Mouse (Mus musculus) frontal cortex, postnatal 10 days (tissue): ENCODE results near the gene Pdzd7.
A peak's percentile ranks its signal among the peaks of the same experiment; 100 is the strongest.

Experiments
- DNase-seq, 2 experiments: peaks; one replicate each; pipeline ENCODE4 v3.0.0; 2022; ENCODE audit warnings: low spot score in 2 of 2, mixed read lengths in 1 of 2

Gene Pdzd7

GRCm38 (mm10) chr19:45045651-45046050 lies at the start of gene Pdzd7:
Gene Pdzd7, minus strand, starts transcription at chr19:45045717.
- no peak for DNase-seq

- no peak for DNase-seq
These were observed 36.5 kb upstream of the Pdzd7 start for GRCm38 (mm10) chr19:45081841-45082550.

DNA sequence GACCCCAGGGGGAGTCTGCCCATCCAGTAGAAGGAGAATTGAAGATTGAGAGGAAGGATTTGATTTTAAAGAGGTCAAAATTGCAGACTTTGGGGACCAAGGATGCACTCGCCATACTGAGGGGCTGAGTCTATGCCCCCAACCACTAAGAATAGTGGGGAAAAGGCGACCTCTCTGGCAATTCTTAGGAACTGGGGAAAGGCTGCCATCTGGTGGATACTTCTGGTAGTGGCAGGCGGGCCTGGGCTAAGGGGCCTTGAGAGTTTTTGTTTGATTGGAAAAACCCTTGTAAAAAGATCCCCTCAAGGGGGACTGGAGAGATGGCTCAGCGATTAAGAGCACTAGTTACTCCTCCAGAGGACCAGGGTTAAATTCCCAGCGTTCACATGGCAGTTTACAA lies 35.8 kb upstream of the Pdzd7 start:
- DNase-seq = peak in 1 of 2 experiments; percentile 50

- no peak for DNase-seq
These were observed 35.2 kb upstream of the Pdzd7 start for GRCm38 (mm10) chr19:45080711-45081110.

GRCm38 (mm10) chr19:45079769-45080515 lies 34.4 kb upstream of the Pdzd7 start:
- DNase-seq = no peak

GRCm38 (mm10) chr19:45078971-45079764 lies 33.7 kb upstream of the Pdzd7 start:
- DNase-seq = no peak

DNA sequence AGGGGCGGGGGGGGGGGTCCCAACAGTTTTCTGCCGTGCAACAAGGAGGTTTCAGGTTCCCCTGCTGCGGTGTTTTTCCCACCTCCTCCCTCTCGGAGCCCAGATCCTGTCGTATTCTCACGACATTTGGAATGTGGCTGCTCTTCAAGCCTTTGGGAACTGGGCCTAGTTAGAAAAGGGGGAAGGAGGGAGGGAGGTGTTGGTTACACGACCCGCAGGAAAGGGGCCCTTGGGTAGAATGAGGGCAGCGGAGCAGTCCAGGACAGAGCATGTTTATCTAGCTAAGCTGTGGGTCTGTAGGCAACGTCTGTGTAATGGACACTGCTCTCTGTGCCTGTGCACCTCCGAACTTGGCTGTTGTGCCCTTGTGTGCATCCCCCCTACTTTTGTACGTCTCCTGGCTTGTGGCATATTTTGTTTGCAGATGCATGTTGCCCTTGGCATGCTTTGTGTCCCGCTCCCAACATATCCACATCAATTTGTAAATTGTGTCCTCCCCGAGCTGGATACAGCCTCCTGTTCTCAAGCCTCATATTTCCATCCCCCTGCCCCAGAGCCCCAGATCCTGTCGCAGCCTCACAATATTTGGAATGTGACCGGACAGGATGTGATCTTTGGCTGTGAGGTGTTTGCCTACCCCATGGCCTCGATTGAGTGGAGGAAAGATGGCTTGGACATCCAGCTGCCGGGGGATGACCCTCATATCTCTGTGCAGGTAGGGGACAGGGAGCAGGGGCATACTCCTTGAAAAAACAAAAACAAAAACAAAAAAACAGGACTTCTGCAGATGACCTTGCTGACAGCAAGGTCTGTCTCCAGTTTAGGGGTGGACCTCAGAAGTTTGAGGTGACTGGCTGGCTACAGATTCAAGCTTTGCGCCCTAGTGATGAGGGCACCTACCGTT lies 32.5 kb upstream of the Pdzd7 start:
- DNase-seq = no peak

DNA sequence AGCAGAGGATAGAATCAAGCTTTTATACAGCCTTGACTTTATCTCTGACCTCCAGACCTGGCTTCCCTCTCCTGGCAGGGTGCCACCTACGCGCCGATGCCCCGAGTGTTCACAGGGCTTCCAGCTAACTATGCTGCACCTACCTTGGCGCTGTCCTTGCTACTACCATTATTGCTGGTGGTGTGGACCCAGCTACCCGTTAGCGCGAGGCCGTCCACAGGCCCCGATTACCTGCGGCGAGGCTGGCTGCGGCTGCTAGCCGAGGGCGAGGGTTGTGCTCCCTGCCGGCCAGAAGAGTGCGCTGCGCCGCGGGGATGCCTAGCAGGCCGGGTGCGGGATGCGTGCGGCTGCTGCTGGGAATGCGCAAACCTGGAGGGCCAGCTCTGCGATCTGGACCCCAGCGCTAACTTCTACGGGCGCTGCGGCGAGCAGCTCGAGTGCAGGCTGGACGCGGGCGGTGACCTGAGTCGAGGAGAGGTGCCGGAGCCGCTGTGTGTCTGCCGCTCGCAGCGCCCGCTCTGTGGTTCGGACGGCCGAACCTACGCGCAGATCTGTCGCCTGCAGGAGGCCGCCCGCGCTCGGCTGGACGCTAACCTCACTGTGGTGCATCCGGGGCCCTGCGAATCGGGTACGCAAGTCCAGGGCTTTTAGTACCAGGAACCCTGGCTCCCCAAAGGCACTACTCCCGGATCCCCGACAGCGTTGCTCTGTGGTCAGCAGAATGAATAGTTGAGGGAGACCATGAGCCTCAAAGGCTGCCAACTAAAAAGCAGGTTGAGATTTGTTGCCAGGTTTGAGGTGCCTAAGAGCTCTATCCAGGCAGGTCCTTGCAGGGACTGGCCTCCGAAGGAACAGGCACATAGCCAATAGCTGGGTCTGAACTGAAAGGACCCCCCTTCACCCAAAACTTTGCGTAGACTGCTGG lies 31.3 kb upstream of the Pdzd7 start:
- peak in 1 of 2 experiments; percentile 54 for DNase-seq

DNA sequence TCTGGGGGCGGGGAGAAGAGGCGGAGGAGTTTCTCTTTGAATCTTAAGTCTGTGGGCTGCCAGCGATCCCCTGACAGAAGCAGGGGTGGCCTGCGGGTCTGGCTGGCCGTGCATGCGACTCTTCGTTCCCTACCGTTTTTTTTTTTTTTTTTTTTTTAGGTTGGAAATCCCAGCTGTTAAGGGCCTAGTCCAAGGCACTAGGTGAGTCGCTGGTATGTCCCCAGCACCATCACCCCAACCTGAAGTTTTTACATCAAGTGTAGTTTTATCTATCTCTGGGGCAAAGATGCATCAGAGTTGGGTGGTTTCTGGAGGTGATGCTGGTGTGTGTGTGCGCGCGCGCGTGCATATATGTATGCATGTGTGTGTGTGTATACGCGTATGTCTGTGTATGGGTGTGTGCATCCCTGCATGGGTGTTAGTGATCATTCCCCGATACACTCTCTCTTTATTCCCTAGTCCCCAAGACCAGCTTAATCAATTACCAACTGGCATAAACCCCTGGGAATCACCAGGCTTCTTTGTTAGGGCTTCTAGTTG lies 30.6 kb upstream of the Pdzd7 start:
- no peak for DNase-seq

DNA sequence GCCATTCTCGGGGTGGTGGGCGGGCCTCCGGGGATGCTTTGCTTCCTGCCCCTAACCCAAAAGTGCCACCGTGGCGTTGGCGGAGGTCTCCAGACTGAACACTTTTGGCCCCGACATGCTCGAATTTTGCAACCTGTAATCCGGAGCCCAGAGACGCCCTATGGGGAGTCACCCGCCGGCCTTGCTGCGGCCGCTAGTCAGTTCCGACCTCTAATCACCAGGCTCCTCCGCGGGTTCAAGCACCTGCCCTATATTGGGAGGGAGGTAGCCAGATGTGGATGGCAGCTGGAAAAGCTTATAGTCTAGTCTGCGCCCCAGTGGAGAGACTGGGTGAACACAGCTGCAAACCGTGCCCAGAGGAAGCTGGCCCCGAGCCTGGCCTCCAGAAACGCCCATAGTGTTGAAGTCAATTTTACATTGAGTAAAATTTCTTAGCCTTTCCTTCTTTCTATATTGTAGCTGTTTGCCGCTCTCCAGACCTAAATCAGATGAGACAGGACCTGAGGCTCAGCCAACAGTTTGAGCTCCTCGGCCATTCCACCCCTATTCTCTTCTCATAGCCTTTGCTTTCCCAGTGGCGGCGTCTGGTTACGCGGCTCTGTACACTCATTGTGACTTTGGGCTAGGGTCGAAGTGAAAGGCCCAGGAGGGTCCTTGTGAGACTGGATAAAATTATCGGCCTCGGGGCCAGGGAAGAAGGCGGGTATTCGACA lies 30.0 kb upstream of the Pdzd7 start:
- DNase-seq = no peak

DNA sequence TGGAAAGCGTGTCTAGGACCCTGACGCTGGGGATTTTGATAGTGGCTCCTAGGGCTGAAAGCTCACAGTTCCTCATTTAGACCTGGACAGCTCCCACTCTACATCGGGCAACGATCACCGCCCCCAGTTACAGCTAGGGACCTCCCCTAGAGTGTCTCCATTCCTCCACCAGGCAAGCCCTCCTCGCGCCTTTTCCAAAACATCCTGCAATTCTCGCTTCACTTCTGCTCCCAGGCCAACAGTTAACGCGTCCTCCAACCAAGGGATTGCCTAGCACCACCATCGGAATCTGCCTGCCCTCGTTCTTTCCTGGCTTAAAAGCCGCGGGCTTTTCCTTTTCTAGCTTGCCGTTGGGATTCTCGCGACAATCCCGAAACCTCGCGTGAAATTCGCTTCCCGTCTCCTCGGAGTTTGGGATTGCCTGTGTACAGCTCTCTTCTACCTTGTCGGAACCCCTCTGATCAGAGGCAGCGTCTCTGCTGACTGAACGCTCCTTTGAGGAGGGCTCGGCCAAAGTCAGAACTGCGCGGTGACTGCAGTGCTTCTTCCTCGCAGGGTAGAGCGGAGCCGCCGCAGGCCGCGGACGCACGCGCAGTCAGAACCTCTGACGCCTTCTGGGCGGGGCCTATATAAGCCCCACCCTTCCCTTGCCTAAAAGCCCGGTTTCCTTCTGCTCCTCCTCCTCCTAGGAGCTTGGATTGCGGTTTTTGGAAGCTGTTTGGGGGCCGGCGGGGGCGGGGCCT lies 29.2 kb upstream of the Pdzd7 start, which contains the start of gene Kazald1:
TSS of gene Kazald1 (plus strand) at position 662 of the 743 bp plus-strand sequence.
- DNase-seq = peak; percentile 83 to 94

DNA sequence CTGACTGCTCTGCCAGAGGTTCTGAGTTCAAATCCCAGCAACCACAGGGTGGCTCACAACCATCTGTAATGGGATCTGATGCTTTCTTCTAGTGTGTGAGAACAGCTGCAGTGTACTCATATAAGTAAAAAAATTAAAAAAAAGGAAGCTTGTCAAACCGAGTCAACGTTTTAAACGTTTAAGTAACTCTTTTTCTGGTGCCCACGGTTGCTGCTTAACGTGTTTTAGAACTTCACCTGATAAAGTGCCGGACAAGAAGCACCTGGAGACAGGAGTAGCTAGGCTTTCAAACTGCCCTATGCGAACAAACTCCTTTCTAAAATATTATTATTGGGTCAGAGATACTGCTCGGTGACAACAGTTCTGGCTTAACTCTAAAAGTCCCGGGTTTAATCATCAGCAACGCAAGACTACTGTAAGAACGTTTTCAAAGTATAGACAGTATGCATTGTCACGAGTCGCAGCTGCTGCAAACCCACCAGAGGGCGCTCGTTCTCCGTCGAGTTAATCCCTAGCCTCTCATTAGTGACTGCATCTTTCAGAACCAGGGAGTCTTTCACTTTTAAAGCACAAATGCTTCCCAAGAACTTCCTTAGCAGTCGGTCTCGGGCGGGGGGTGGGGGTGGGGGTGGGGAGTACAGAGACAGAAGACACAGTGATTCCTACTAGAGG lies 28.5 kb upstream of the Pdzd7 start:
- DNase-seq = peak in 1 of 2 experiments; percentile 69

GRCm38 (mm10) chr19:45067758-45068510 lies 22.4 kb upstream of the Pdzd7 start:
- DNase-seq = no peak

DNA sequence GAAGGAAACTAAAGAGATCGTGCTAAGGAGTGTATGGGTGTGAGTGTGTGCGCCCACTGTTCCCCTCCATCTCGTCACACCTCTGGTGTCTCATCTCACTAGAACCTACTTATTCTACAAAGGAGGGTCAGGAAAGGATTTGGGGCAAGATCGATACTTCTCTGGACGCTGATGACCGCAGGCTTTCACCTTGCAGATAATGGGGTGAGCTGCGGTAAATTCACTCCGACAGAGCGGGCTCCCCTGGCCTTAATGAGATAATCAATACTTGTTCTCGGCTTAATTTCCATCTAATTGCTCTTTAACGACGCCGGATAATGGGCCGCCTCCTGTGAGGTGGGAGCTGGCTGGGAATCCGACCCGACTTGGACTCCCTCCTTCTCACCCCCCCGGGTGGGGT lies 21.7 kb upstream of the Pdzd7 start:
- no peak for DNase-seq

- no peak for DNase-seq
These were observed 19.7 kb upstream of the Pdzd7 start for GRCm38 (mm10) chr19:45065226-45065625.

DNA sequence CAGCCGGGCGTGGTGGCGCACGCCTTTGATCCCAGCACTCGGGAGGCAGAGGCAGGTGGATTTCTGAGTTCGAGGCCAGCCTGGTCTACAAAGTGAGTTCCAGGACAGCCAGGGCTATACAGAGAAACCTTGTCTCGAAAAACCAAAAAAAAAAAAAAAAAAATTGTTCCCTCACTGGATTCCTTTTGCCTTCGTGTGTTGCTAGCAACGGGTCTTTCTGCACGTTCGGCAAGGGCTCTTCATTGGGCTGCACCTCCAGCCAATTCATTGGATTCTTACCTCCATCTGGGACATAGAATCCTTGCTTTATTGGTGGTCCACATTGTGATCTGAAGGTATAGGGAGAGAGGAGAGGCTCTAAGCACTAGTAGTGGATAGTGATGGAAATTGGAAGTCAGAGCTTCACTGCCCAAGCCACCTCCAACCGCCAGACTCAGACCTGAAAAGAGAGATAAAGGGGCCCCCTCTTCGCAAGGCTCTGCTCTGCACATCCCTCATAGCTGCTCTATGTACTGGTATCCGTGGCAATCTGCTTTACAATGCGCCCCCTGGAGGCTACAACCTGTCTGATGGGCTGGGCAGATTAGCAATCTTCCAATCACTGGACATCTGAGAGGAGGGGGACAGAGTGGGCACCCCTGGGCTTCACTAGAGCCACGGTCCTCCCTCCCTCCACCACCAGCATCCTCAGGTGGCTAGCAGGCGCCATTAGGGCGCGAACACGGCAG lies 18.2 kb upstream of the Pdzd7 start:
- DNase-seq = no peak
